Mouse (Mus musculus) thymus, adult 2 months (tissue): Measurements from ENCODE around the gene Tmod1. TPM values are rescaled to one million over a fixed set of nuclear protein-coding genes. Genes with fewer than 3 reads are reported as not detected.

ENCODE experiments used
- DNase-seq: peaks from one replicate; pipeline ENCODE4 v3.0.0; 2021
- H3K27ac ChIP-seq: fragments of 200-500 bp; 2 replicates; pipeline ENCODE4 v1.5.1; 2012; ENCODE audit warnings: low read length, control low read depth; ENCODE audit not compliant: control insufficient read depth, insufficient read depth
- H3K27me3 ChIP-seq: fragments of 200-500 bp; 2 replicates; pipeline ENCODE4 v1.6.1; 2012; ENCODE audit warnings: mild to moderate bottlenecking, low read length, moderate library complexity, mixed read lengths; ENCODE audit not compliant: control insufficient read depth, insufficient read depth
- H3K36me3 ChIP-seq: fragments of 200-500 bp; 2 replicates; pipeline ENCODE4 v1.6.1; 2012; ENCODE audit warnings: mild to moderate bottlenecking, low read length, moderate library complexity; ENCODE audit not compliant: control insufficient read depth, insufficient read depth
- H3K4me1 ChIP-seq: fragments of 200-500 bp; replicated peaks from 2 replicates; pipeline ENCODE4 v1.6.1; 2012; ENCODE audit warnings: low read length; ENCODE audit not compliant: control insufficient read depth, insufficient read depth
- H3K4me3 ChIP-seq: fragments of 200-500 bp; 2 replicates; pipeline ENCODE4 v1.5.1; 2012; ENCODE audit warnings: mild to moderate bottlenecking, low read length, control low read depth, moderate library complexity; ENCODE audit not compliant: control insufficient read depth, insufficient read depth
- CTCF ChIP-seq: fragments of 200-500 bp; IDR thresholded peaks from 2 replicates; pipeline ENCODE4 v1.5.1; 2012; ENCODE audit warnings: mild to moderate bottlenecking, control low read depth, low read length, moderate library complexity, borderline replicate concordance; ENCODE audit not compliant: control insufficient read depth, poor library complexity, insufficient read depth; ENCODE audit errors: extremely low read depth
- POLR2A ChIP-seq: fragments of 200-500 bp; IDR thresholded peaks from 2 replicates; pipeline ENCODE4 v1.6.1; 2012; ENCODE audit warnings: mild to moderate bottlenecking, low read length, control low read depth, moderate library complexity; ENCODE audit not compliant: control insufficient read depth, poor library complexity, insufficient read depth; ENCODE audit errors: extremely low read depth
- WGBS: fragments of 180-500 bp; shearing (Covaris S2); methylation state at CpG from one replicate; pipeline ENCODE4 v1.1.7; 2018; 5-methylcytosine and 5-hydroxymethylcytosine counted together
- polyA plus RNA-seq: library from polyadenylated mRNA; depleted of rRNA; stranded (reverse); fragments of >200 nt; gene quantifications from 2 replicates; pipeline ENCODE4 v1.2.3, GENCODE M21; 2012

The Tmod1 gene
- polyA plus RNA-seq, 1 experiment: 3.6 TPM

DNA sequence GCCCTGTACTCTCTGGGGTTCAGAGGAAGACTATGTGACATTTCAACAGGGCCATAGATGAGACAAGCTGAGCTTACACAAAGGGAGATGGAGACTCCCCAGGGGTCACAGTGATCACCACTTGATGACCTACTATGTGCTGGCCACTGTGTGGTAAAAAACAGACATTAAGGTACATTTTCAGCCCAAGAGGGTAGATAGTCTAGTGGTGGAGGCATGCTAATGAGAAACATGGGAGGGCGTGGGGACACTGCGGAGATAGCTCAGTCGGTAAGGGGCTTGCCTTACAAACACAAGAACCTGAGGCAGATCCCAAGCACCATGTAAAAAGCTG lies 57.1 kb downstream of the Tmod1 start:
- no peak overlapping the region for H3K4me3 ChIP-seq
- H3K27ac ChIP-seq: no peak overlapping the region
- H3K36me3 ChIP-seq: no peaks in the 10 kb centered on the region
- TF ChIP-seq POLR2A: no peak
- TF ChIP-seq CTCF: no peak
- peaks cover 25% of the 10 kb centered on the region for H3K4me1 ChIP-seq
- WGBS: 96% methylated on average over 3 of the region's 3 CpGs
- DNase-seq: no peak
- no peaks in the 10 kb centered on the region; the same call in 1 of the 2 replicates for H3K27me3 ChIP-seq

DNA sequence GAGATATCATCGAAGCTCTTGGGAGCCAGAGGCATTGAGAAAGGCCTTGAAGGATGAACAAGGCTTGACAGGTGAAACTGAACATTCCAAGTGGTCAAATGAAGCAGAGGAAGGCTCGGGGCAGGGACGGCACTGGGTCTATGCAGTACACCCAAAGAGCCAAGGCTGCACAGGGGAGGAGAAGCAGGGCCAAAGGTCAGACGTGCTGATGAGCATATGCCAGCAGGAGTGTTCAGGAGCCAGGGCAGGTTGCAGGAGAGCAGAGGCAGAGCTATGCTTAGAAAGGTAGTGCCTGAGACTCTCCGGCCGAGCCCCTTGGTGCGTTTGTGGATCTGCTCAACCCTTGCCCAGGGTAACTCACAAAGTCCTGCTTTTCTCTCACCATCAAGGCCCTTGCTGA lies 57.8 kb downstream of the Tmod1 start:
- Histone ChIP-seq H3K27me3 (no peaks in the 10 kb centered on the region; the same call in 1 of the 2 replicates), H3K4me3 (no peak overlapping the region), H3K27ac (no peak overlapping the region), H3K36me3 (no peaks in the 10 kb centered on the region), H3K4me1 (peaks cover 25% of the 10 kb centered on the region)
- TF ChIP-seq POLR2A (no peak), CTCF (no peak)
- DNase-seq: no peak
- 95% methylated on average over 7 of the region's 7 CpGs for WGBS

DNA sequence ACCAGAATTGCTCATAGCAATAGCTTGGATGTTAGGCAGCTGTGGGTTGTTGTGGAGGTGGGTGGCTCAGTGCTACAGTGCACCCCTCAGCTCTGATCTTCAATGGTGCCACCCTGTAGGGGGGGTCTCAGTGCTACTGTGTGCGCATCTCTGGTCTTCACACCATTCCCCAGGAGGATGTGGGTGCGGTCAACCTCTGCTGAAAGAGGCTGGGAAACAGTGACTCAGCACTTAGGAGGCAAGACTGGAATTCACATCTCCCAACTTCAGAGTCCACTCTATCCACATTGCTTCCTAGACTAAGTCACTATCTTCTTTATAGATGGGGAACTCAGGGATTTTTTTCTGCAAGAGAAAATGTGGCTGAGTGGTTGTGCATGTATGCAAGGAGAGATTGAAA lies 58.9 kb downstream of the Tmod1 start:
- no peaks in the 10 kb centered on the region; the same call in 1 of the 2 replicates for H3K27me3 ChIP-seq
- no peaks in the 10 kb centered on the region for H3K36me3 ChIP-seq
- peaks cover 25% of the 10 kb centered on the region for H3K4me1 ChIP-seq
- DNase-seq: no peak
- TF ChIP-seq CTCF (no peak), POLR2A (no peak)
- H3K27ac ChIP-seq: no peak overlapping the region
- H3K4me3 ChIP-seq: no peak overlapping the region
- WGBS: 62% methylated on average over 2 of the region's 2 CpGs

- Histone ChIP-seq H3K36me3 (no peaks in the 10 kb centered on the region), H3K27ac (no peak overlapping the region), H3K27me3 (no peaks in the 10 kb centered on the region; the same call in 1 of the 2 replicates), H3K4me3 (no peak overlapping the region), H3K4me1 (peaks cover 25% of the 10 kb centered on the region)
- WGBS: 88% methylated on average over 9 of the region's 9 CpGs
- no peak for DNase-seq
- TF ChIP-seq POLR2A (no peak), CTCF (no peak)
Observed at GRCm38 (mm10) chr4:46099132-46099531, 60.4 kb downstream of the Tmod1 start.

GRCm38 (mm10) chr4:46100539-46100938 lies 61.8 kb downstream of the Tmod1 start:
- TF ChIP-seq POLR2A: no peak
- TF ChIP-seq CTCF: no peak
- no peak for DNase-seq
- no peaks in the 10 kb centered on the region for H3K36me3 ChIP-seq
- H3K27ac ChIP-seq: no peak overlapping the region
- WGBS: 74% methylated on average over 7 of the region's 7 CpGs
- no peak overlapping the region for H3K4me3 ChIP-seq
- H3K4me1 ChIP-seq: peaks cover 20% of the 10 kb centered on the region
- H3K27me3 ChIP-seq: no peaks in the 10 kb centered on the region; the same call in 1 of the 2 replicates

DNA sequence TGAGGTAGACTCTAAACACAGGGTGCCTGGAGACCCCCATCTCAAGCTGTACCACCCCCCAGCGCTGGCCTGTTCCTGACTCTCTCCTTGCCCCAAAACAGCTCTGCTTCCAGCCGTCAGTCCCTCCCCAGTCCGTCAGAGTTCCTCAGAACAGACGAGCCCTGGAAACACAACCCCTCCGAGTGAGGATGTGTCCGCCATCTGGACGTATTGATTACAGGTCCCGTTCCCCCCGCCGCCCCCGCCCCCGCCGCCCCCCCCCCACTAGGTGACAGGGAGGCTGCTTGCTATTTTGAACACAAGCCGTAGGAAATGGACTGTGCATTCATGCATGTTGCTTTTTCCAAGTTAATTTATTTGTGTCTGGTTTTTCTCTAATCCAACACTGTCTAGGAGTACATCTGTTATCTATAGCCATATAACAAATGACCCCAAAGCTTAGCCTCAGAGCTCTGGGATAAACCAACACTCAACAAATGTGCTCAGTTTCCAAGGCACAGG lies 62.5 kb downstream of the Tmod1 start:
- Histone ChIP-seq H3K36me3 (no peaks in the 10 kb centered on the region), H3K4me1 (peaks cover 14% of the 10 kb centered on the region), H3K27ac (no peak overlapping the region), H3K27me3 (no peaks in the 10 kb centered on the region; the same call in 1 of the 2 replicates), H3K4me3 (no peak overlapping the region)
- TF ChIP-seq CTCF (no peak), POLR2A (no peak)
- DNase-seq: no peak
- 78% methylated on average over 14 of the region's 14 CpGs for WGBS
